ENCODE assay signal across 29 mouse cellular contexts in genomic region chr13:99539288-99539687, GRCm38 (mm10). TPM values are rescaled to one million over a fixed set of nuclear protein-coding genes. Genes with fewer than 3 reads are reported as not detected.
DNase-seq lines count a peak whose midpoint lies in the region; ATAC-seq and TF ChIP-seq lines count a peak whose summit lies in the region.
"Had no signal": no experiment of that assay in that cellular context is flagged by ENCODE, and none has a peak within 500 bp of the region (broad histone marks: within the 10 kb centered on the region; RNA-seq: fewer than 3 reads in every experiment).

No protein-coding gene starts in this region.

- intact Hi-C loops in heart, adult 2 months (cut with DNase I): no loop called here

- H3K27ac ChIP-seq in heart, adult 2 months: no peak overlapping the region
- no peak overlapping the region for H3K27ac ChIP-seq in heart, embryonic 12.5 days (ENCODE audit: poor library complexity, severe bottlenecking)
- no peak overlapping the region for H3K27ac ChIP-seq in lung, embryonic 14.5 days (ENCODE audit: low read depth)
- H3K27ac ChIP-seq: gastrocnemius, adult 2 months; hindbrain, embryonic 10.5 days; hindbrain, embryonic 15.5 days; kidney, postnatal 0 days; layer of hippocampus, adult 2 months; limb, embryonic 13.5 days; liver, embryonic 13.5 days; lung, embryonic 15.5 days; midbrain, embryonic 12.5 days; neural tube, embryonic 13.5 days; stomach, postnatal 0 days had no signal

- TF ChIP-seq POLR2A in heart, adult 2 months (IDR thresholded peaks at IDR 0.05; ENCODE audit: insufficient read depth, low read depth, low read length): no peak

- WGBS in heart, adult 2 months: 47% methylated on average over 5 of the region's 5 CpGs
- WGBS in heart, embryonic 12.5 days: 65% methylated on average over 5 of the region's 5 CpGs
- 65% methylated on average over 5 of the region's 5 CpGs for WGBS in lung, embryonic 14.5 days

- no peaks in the 10 kb centered on the region for H3K79me2 ChIP-seq in heart, adult 2 months (replicated peaks; ENCODE audit: control insufficient read depth, insufficient read depth, low read length)

- H3K4me3 ChIP-seq in heart, adult 2 months: no peak overlapping the region
- H3K4me3 ChIP-seq in heart, embryonic 12.5 days: no peak overlapping the region
- H3K4me3 ChIP-seq in lung, embryonic 14.5 days (ENCODE audit: low read depth, low read length): no peak overlapping the region
- H3K4me3 ChIP-seq: erythroblast, embryonic 14.5 days; gastrocnemius, adult 2 months; hindbrain, embryonic 10.5 days; hindbrain, embryonic 15.5 days; layer of hippocampus, adult 2 months; limb, embryonic 13.5 days; liver, embryonic 13.5 days; lung, embryonic 15.5 days; midbrain, embryonic 12.5 days; neural tube, embryonic 13.5 days had no signal

- no peaks in the 10 kb centered on the region for H3K9me3 ChIP-seq in heart, embryonic 12.5 days (replicated peaks)
- no peaks in the 10 kb centered on the region for H3K9me3 ChIP-seq in lung, embryonic 14.5 days (ENCODE audit: low read depth, low read length)
- H3K9me3 ChIP-seq: hindbrain, embryonic 10.5 days; hindbrain, embryonic 15.5 days; limb, embryonic 13.5 days; liver, embryonic 13.5 days; lung, embryonic 15.5 days; midbrain, embryonic 12.5 days; neural tube, embryonic 13.5 days had no signal

- no peak for ATAC-seq in heart, embryonic 12.5 days (ENCODE audit: insufficient number of reproducible peaks, low FRiP score)
- no peak for ATAC-seq in lung, embryonic 14.5 days (ENCODE audit: insufficient read depth)
- ATAC-seq: forebrain, embryonic 16.5 days; inflammation-experienced regulatory T-cells, adult 6 months had no signal

- no peaks in the 10 kb centered on the region for H3K36me3 ChIP-seq in heart, adult 2 months (ENCODE audit: control insufficient read depth, insufficient read depth, low read length)
- no peaks in the 10 kb centered on the region for H3K36me3 ChIP-seq in heart, embryonic 12.5 days
- H3K36me3 ChIP-seq in lung, embryonic 14.5 days (ENCODE audit: insufficient read depth): no peaks in the 10 kb centered on the region
- H3K36me3 ChIP-seq: G1E; hindbrain, embryonic 10.5 days; hindbrain, embryonic 15.5 days; limb, embryonic 13.5 days; liver, embryonic 13.5 days; lung, embryonic 15.5 days; midbrain, embryonic 12.5 days; neural tube, embryonic 13.5 days had no signal

- peaks cover 7% of the 10 kb centered on the region for H3K4me1 ChIP-seq in heart, adult 2 months (ENCODE audit: control insufficient read depth, insufficient read depth, low read length)
- peaks cover 29% of the 10 kb centered on the region for H3K4me1 ChIP-seq in heart, embryonic 12.5 days (replicated peaks)
- 0 out of 2 replicates have a peak, but pooled peaks cover 2% of the 10 kb centered on the region for H3K4me1 ChIP-seq in lung, embryonic 14.5 days (ENCODE audit: insufficient read depth)
- H3K4me1 ChIP-seq: liver, embryonic 13.5 days had no signal

- peak; percentile 52; the same call in 1 of the 2 replicates for TF ChIP-seq EP300 in heart, adult 2 months (IDR thresholded peaks at IDR 0.05; ENCODE audit: insufficient read depth, low read depth, low read length)

- peak in 1 of 2 experiments; percentile 11 for DNase-seq in heart, adult 2 months
- DNase-seq in kidney, postnatal 10 days: peak; percentile 19
- DNase-seq in kidney, adult 11 months: no peak
- DNase-seq in lung, embryonic 14.5 days: peak; percentile 48
- no peak for DNase-seq in lung, adult 18-20 months
- peak; percentile 4 for DNase-seq in lung, postnatal 36 days
- DNase-seq: adrenal gland, adult 8-10 months; cerebellum, adult 2 months; cerebellum, postnatal 14 days; gastrocnemius, adult 2 months; gastrocnemius, postnatal 36 days; liver, embryonic 13.5 days; right cerebral cortex, postnatal 4 days; thymus, adult 18-20 months; thymus, postnatal 25 days had no signal

- H3K9ac ChIP-seq in heart, adult 2 months (ENCODE audit: low read depth, low read length): no peak overlapping the region
- no peak overlapping the region for H3K9ac ChIP-seq in heart, embryonic 12.5 days
- H3K9ac ChIP-seq in lung, embryonic 14.5 days: no peak overlapping the region
- H3K9ac ChIP-seq: hindbrain, embryonic 15.5 days; limb, embryonic 13.5 days; liver, embryonic 13.5 days; lung, embryonic 15.5 days; midbrain, embryonic 12.5 days; neural tube, embryonic 13.5 days had no signal

- no peak overlapping the region for H3K4me2 ChIP-seq in heart, embryonic 12.5 days
- H3K4me2 ChIP-seq in lung, embryonic 14.5 days: no peak overlapping the region
- H3K4me2 ChIP-seq: hindbrain, embryonic 15.5 days; limb, embryonic 13.5 days; liver, embryonic 13.5 days; lung, embryonic 15.5 days; midbrain, embryonic 12.5 days; neural tube, embryonic 13.5 days had no signal

- no peak for TF ChIP-seq CTCF in heart, adult 2 months (IDR thresholded peaks at IDR 0.05)
- TF ChIP-seq CTCF in lung, embryonic 14.5 days (IDR thresholded peaks at IDR 0.05; ENCODE audit: low read depth): no peak

- no peaks in the 10 kb centered on the region for H3K27me3 ChIP-seq in heart, adult 2 months (ENCODE audit: control insufficient read depth, insufficient read depth, low read length)
- no peaks in the 10 kb centered on the region for H3K27me3 ChIP-seq in heart, embryonic 12.5 days (replicated peaks)
- H3K27me3 ChIP-seq in lung, embryonic 14.5 days (ENCODE audit: insufficient read depth, low read length): no peaks in the 10 kb centered on the region
- H3K27me3 ChIP-seq: hindbrain, embryonic 15.5 days; limb, embryonic 13.5 days; liver, embryonic 13.5 days; lung, embryonic 15.5 days; midbrain, embryonic 12.5 days had no signal

RNA-seq across cellular contexts. Expression of gene Map1b, which starts 22.9 kb away (rescaled TPM):
- 10 to 100 TPM; 10.2 to 14.6 TPM for total RNA-seq in heart, adult 2 months (2021)
- 2.1 and 3.5 TPM in 2 replicates for polyA plus RNA-seq in heart, adult 2 months (2012; rRNA removed)
- 149 and 151 TPM in 2 replicates for polyA plus RNA-seq in heart, embryonic 12.5 days (2016; fragmentation: Nextera tagmentation; extraction: Ambion mirVana)
- 72.2 and 73.3 TPM in 2 replicates for polyA plus RNA-seq in lung, embryonic 14.5 days (2014; fragmentation: Nextera tagmentation; extraction: Ambion mirVana)
- polyA plus RNA-seq: erythroblast, embryonic 14.5 days; G1E had no signal

Comparison
In these comparisons a context has a peak if more than half of its experiments do, and no peak if none do; other contexts are left out.
1. DNase-seq: peak in kidney, postnatal 10 days (single experiment), lung, embryonic 14.5 days (single experiment) and lung, postnatal 36 days (single experiment); none in kidney, adult 11 months (single experiment) and lung, adult 18-20 months (0 of 2).
2. RNA of gene Map1b, which starts 22.9 kb away (polyA plus RNA-seq): 149 to 151 TPM in heart, embryonic 12.5 days and 72.2 to 73.3 TPM in lung, embryonic 14.5 days; 2.1 to 3.5 TPM in heart, adult 2 months; every median in the first group is over 10 times any median in the second.